Mouse (Mus musculus): ENCODE results near the gene Gm17660.
A peak's percentile ranks its signal among the peaks of the same experiment; 100 is the strongest.
"Not testable (repeated sequence)": the region's sequence is repeated elsewhere in the genome, so short reads cannot be mapped to it uniquely, and the experiment has no call there.

Gm17660 gene

GRCm38 (mm10) chr5:104039154-104039932 lies 38.1 kb downstream of the Gm17660 start:
- no peak for DNase-seq (ENCODE audit: low read depth)

- DNase-seq (ENCODE audit: low read depth) = no peak
Measured at GRCm38 (mm10) chr5:104036686-104037085, 40.7 kb downstream of the Gm17660 start.

GRCm38 (mm10) chr5:104035824-104036223 lies 41.6 kb downstream of the Gm17660 start:
- no peak for DNase-seq (ENCODE audit: low read depth)

- no peak for DNase-seq (ENCODE audit: low read depth)
Measured at GRCm38 (mm10) chr5:104035066-104035465, 42.3 kb downstream of the Gm17660 start.

- no peak for DNase-seq (ENCODE audit: low read depth)
Measured at GRCm38 (mm10) chr5:104032434-104033097, 44.8 kb downstream of the Gm17660 start.

- DNase-seq (ENCODE audit: low read depth) = no peak
Measured at GRCm38 (mm10) chr5:104025245-104025854, 52.1 kb downstream of the Gm17660 start.

GRCm38 (mm10) chr5:104024762-104025161 lies 52.6 kb downstream of the Gm17660 start:
- no peak for DNase-seq (ENCODE audit: low read depth)

GRCm38 (mm10) chr5:104024193-104024592 lies 53.2 kb downstream of the Gm17660 start:
- not testable (repeated sequence) for DNase-seq (ENCODE audit: low read depth)

- DNase-seq (ENCODE audit: low read depth) = no peak
Measured at GRCm38 (mm10) chr5:104023289-104024020, 54.0 kb downstream of the Gm17660 start.

- DNase-seq (ENCODE audit: low read depth) = no peak
Measured at GRCm38 (mm10) chr5:104022558-104022957, 54.9 kb downstream of the Gm17660 start.

- peak; percentile 80 for DNase-seq (ENCODE audit: low read depth)
Measured at GRCm38 (mm10) chr5:104021597-104022378, 55.6 kb downstream of the Gm17660 start, which contains the start of gene Hsd17b11. TSS of gene Hsd17b11 (minus strand) at chr5:104021919.

All from fibroblast of lung, adult 2 months (primary cell).